Mouse (Mus musculus) ES-Bruce4 (cell line): ENCODE data around the gene Tnfsf9. TPM values are rescaled to one million over a fixed set of nuclear protein-coding genes. Genes with fewer than 3 reads are reported as not detected.
"Not testable (repeated sequence)": the region's sequence is repeated elsewhere in the genome, so short reads cannot be mapped to it uniquely, and the experiment has no call there.

ENCODE experiments used
- H3K27ac ChIP-seq: 2 replicates; pipeline ENCODE4 v1.5.1; 2012; ENCODE audit warnings: low read length, inconsistent platforms; ENCODE audit not compliant: insufficient read depth
- H3K27me3 ChIP-seq: 2 replicates; pipeline ENCODE4 v1.6.1; 2012; ENCODE audit warnings: mild to moderate bottlenecking, low read length, inconsistent platforms; ENCODE audit not compliant: control insufficient read depth, poor library complexity, insufficient read depth, severe bottlenecking
- H3K36me3 ChIP-seq: 2 replicates; pipeline ENCODE4 v1.6.1; 2012; ENCODE audit warnings: inconsistent platforms, mild to moderate bottlenecking, low read length, moderate library complexity; ENCODE audit not compliant: control insufficient read depth, poor library complexity, insufficient read depth, severe bottlenecking
- H3K4me1 ChIP-seq: one replicate; pipeline ENCODE4 v1.8.1; 2011; ENCODE audit warnings: low read length; ENCODE audit not compliant: control insufficient read depth, insufficient read depth
- H3K4me3 ChIP-seq: 2 replicates; pipeline ENCODE4 v1.5.1; 2011; ENCODE audit warnings: low read depth, mild to moderate bottlenecking, low read length
- H3K9ac ChIP-seq: 2 replicates; pipeline ENCODE4 v1.6.1; 2012; ENCODE audit warnings: low read depth, mild to moderate bottlenecking, inconsistent platforms; ENCODE audit not compliant: poor library complexity, severe bottlenecking
- H3K9me3 ChIP-seq: replicated peaks from 2 replicates; pipeline ENCODE4 v1.6.1; 2012; ENCODE audit warnings: mild to moderate bottlenecking, low read length, inconsistent platforms; ENCODE audit not compliant: control insufficient read depth, poor library complexity, insufficient read depth, severe bottlenecking
- CTCF ChIP-seq: IDR thresholded peaks from one replicate; pipeline ENCODE4 v1.8.1; 2011; ENCODE audit warnings: low read depth, low read length
- EP300 ChIP-seq: IDR thresholded peaks from 2 replicates; pipeline ENCODE4 v1.6.1; 2011; ENCODE audit warnings: low read depth, low read length; ENCODE audit not compliant: insufficient read depth
- POLR2A ChIP-seq: IDR thresholded peaks from one replicate; pipeline ENCODE4 v1.8.1; 2011; ENCODE audit warnings: low read length; ENCODE audit not compliant: insufficient read depth
- polyA plus RNA-seq: library from polyadenylated mRNA; stranded (reverse); fragments of >200 nt; gene quantifications from 2 replicates; pipeline ENCODE4 v1.2.4, GENCODE M21; 2011; ENCODE audit warnings: low read depth; ENCODE audit not compliant: missing spikeins, insufficient read depth, insufficient read length

Tnfsf9 gene
- polyA plus RNA-seq, 1 experiment, result 9.1 TPM

DNA sequence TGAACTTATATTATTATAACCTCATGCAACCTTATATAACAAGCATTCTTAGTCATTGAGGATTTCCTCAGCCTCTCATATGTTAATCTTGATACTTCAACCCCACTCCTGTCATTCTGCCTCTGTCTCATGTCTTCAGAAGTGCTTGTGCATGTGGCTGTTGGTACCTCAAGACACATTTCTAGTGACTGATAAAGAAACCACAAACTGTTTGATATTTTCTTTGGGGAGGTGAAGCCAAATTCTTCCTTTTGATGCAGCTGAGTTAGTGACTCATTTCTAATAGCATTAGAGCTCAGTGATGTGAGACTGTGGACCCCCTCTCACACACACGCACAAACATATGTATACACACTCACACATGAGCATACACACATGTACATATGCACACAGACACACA is 26.7 kb downstream of the Tnfsf9 start:
- H3K27me3 ChIP-seq, result no peaks in the 10 kb centered on the region
- no peaks in the 10 kb centered on the region for H3K36me3 ChIP-seq
- no peak overlapping the region for H3K27ac ChIP-seq
- no peaks in the 10 kb centered on the region for H3K4me1 ChIP-seq
- TF ChIP-seq EP300 (no peak), CTCF (no peak), POLR2A (no peak)
- H3K9me3 ChIP-seq, result no peaks in the 10 kb centered on the region
- no peak overlapping the region for H3K4me3 ChIP-seq
- no peak overlapping the region for H3K9ac ChIP-seq

- not testable (repeated sequence) for H3K9ac ChIP-seq, H3K27me3 ChIP-seq, H3K4me1 ChIP-seq, H3K4me3 ChIP-seq, H3K9me3 ChIP-seq, H3K27ac ChIP-seq, H3K36me3 ChIP-seq
These were observed 28.9 kb downstream of the Tnfsf9 start for GRCm38 (mm10) chr17:57134021-57134420.

GRCm38 (mm10) chr17:57134693-57135092 is 29.6 kb downstream of the Tnfsf9 start:
- H3K4me1 ChIP-seq, result no peaks in the 10 kb centered on the region
- no peak overlapping the region for H3K9ac ChIP-seq
- H3K36me3 ChIP-seq, result no peaks in the 10 kb centered on the region
- no peaks in the 10 kb centered on the region for H3K9me3 ChIP-seq
- no peak overlapping the region for H3K4me3 ChIP-seq
- H3K27me3 ChIP-seq, result no peaks in the 10 kb centered on the region
- no peak for TF ChIP-seq POLR2A
- TF ChIP-seq EP300, result no peak
- no peak for TF ChIP-seq CTCF
- H3K27ac ChIP-seq, result no peak overlapping the region

GRCm38 (mm10) chr17:57135635-57136034 is 30.5 kb downstream of the Tnfsf9 start:
- no peak overlapping the region for H3K27ac ChIP-seq
- TF ChIP-seq EP300 (no peak), POLR2A (no peak), CTCF (no peak)
- H3K9me3 ChIP-seq, result no peaks in the 10 kb centered on the region
- H3K4me3 ChIP-seq, result no peak overlapping the region
- H3K36me3 ChIP-seq, result no peaks in the 10 kb centered on the region
- no peak overlapping the region for H3K9ac ChIP-seq
- no peaks in the 10 kb centered on the region for H3K27me3 ChIP-seq
- no peaks in the 10 kb centered on the region for H3K4me1 ChIP-seq

DNA sequence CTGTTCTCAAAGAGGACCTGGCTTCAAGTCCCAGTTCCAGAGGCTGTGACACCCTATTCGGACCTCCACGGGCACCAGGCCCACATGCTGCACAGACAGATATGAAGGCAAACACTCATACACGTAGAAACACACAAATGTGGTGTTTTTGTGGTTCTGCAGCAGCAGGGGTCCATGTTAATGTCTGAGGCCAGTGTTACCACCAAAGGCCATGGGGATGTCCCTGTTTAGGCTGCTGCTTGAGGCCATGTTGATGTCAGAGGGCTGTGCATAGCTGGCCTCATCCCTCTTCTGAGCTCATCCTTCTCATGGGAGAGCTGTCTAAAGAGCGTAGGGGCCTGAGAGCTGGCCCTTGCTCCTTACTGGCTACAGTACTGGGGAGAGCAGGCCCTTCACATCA is 33.6 kb downstream of the Tnfsf9 start:
- no peak overlapping the region for H3K9ac ChIP-seq
- no peak overlapping the region for H3K4me3 ChIP-seq
- no peak overlapping the region for H3K27ac ChIP-seq
- no peaks in the 10 kb centered on the region for H3K4me1 ChIP-seq
- H3K27me3 ChIP-seq, result no peaks in the 10 kb centered on the region; the same call in 1 of the 2 replicates
- no peak for TF ChIP-seq CTCF
- no peak for TF ChIP-seq POLR2A
- H3K36me3 ChIP-seq, result no peaks in the 10 kb centered on the region
- H3K9me3 ChIP-seq, result no peaks in the 10 kb centered on the region

GRCm38 (mm10) chr17:57139708-57140107 is 34.6 kb downstream of the Tnfsf9 start:
- H3K36me3 ChIP-seq, result no peaks in the 10 kb centered on the region
- no peaks in the 10 kb centered on the region; the same call in 1 of the 2 replicates for H3K27me3 ChIP-seq
- no peak overlapping the region for H3K4me3 ChIP-seq
- no peak overlapping the region for H3K9ac ChIP-seq
- no peak for TF ChIP-seq EP300
- no peak for TF ChIP-seq CTCF
- TF ChIP-seq POLR2A, result no peak
- no peaks in the 10 kb centered on the region for H3K9me3 ChIP-seq
- H3K27ac ChIP-seq, result no peak overlapping the region
- H3K4me1 ChIP-seq, result no peaks in the 10 kb centered on the region

DNA sequence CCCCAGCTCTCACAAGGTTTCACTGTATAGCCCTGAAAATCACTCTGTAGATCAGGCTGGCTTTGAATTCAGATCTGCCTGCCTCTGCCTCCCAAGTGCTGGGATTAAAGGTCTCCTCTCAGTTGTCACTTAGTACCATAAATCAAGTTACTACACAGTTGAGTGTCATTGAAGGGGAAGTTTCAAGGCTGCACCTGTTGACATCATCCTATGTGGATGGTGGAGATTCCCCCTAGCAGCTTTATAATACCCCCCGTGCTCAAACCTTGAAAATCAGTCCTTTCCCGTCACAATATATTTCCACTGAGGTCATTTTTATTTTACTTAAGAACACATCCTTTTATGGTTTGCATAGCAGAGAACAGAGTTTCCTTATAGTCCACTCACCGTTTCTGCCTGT is 38.6 kb downstream of the Tnfsf9 start:
- Histone ChIP-seq H3K4me3 (no peak overlapping the region), H3K27me3 (no peaks in the 10 kb centered on the region; the same call in 1 of the 2 replicates), H3K36me3 (no peaks in the 10 kb centered on the region), H3K27ac (no peak overlapping the region), H3K9ac (no peak overlapping the region), H3K9me3 (no peaks in the 10 kb centered on the region), H3K4me1 (no peaks in the 10 kb centered on the region)
- TF ChIP-seq EP300, result no peak
